In the genomic region with DNA sequence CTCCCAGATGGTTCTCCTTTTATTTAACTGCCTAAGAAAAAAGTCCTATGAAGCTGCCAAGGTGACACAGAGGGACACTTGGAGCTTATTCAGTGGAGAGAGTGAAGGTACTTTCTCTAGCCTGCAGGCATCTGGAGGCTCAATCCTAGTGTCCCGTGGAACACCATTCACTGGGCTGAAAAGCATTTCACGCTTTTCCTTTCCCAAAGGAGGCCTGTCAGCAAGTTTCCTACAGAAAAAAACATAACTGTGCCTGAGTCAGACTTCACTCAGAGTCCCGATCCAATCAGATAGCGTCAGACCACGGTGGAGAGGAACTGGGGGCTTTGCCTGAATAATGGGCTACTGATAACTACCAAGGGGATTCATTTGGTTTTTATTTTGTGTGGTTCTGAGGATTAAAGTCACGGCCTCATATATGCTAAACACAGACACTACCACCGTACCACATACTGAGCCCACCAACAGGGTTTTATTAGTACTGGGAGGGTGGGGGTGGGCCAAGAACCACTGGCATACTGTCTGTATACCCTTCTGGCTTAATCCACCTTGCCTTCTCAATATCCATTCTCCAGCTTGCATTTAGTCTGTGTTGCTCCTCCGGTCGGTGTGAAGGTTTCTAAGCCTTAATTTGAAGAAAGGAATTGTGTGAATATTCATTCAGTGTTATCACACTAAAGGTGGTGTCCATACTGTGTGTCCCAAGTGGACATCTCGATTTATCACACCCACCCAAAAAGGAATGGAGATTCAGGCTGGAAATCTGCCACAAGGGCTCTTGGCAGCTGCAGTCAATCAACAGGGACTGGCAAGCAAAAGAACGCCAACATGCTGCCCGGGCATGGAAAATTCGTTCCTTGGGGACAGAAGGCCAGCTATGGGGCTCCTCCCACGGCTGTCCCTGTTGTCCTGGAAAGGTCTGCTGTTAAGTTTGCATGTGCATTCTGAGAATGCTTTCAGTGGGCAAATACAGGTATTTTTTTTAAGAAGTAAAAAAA, we compare ENCODE assay signal across 8 mouse cellular contexts.
DNase-seq lines count a peak whose midpoint lies in the region; ATAC-seq lines count a peak whose summit lies in the region.

No protein-coding gene starts in this region.

- DNase-seq in frontal cortex, postnatal 25 days (ENCODE audit: low spot score in 2 of 2), result no peak
- DNase-seq in gastrocnemius, postnatal 10 days, result peak; percentile 24
- DNase-seq in layer of hippocampus, postnatal 36 days, result peak; percentile 20 to 32
- no peak for DNase-seq in urinary bladder, adult 18-20 months (ENCODE audit: low spot score in 2 of 2)
- DNase-seq in right cerebral cortex, adult 2 months (ENCODE audit: low spot score in 2 of 2), result no peak
- DNase-seq in c-Kit-positive CD71-positive TER-119-positive erythroid progenitor cells, embryonic 14.5 days (ENCODE audit: low spot score), result no peak

- ATAC-seq in frontal cortex, adult (ENCODE audit: low TSS enrichment), result peak; percentile 58
- peak; percentile 72 for ATAC-seq in cerebellum, adult (ENCODE audit: insufficient number of reproducible peaks, low FRiP score, low TSS enrichment)

Comparison
In these comparisons a context has a peak if more than half of its experiments do, and no peak if none do; other contexts are left out.
1. DNase-seq: peak in gastrocnemius, postnatal 10 days (single experiment) and layer of hippocampus, postnatal 36 days (2 of 2); none in frontal cortex, postnatal 25 days (0 of 2), urinary bladder, adult 18-20 months (0 of 2), right cerebral cortex, adult 2 months (0 of 2) and c-Kit-positive CD71-positive TER-119-positive erythroid progenitor cells, embryonic 14.5 days (single experiment).